Mouse (Mus musculus) left cerebral cortex, adult 9 months (tissue): Measurements from ENCODE around the gene Itpr2.

Experiments
- DNase-seq, 2 experiments: peaks; one replicate each; pipeline ENCODE4 v3.0.0; 2022; ENCODE audit warnings: low spot score in 2 of 2

Gene Itpr2

GRCm38 (mm10) chr6:146501866-146502804 is at the start of gene Itpr2:
TSS of gene Itpr2 (minus strand) at chr6:146502223.
- peak in 1 of 2 experiments; percentile 64 for DNase-seq

DNA sequence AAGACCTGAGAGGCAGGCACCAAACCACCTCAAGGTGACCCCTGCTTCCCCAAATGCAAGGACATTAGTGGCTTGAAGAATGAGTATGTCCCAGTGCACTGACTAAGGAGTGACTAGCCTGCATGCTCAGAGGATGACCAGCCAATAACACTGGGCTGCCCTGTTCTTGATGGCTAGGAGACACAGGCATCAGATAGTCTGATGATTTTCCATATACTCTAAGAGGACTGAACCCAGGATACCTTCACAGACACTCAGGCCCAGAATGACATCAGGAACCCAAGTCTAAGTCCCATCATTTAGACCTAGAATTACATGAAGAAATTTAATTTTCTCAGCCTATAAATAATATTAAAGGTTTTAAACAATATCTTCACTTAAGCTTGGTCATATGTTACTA is 49.3 kb upstream of the Itpr2 start:
- no peak for DNase-seq

DNA sequence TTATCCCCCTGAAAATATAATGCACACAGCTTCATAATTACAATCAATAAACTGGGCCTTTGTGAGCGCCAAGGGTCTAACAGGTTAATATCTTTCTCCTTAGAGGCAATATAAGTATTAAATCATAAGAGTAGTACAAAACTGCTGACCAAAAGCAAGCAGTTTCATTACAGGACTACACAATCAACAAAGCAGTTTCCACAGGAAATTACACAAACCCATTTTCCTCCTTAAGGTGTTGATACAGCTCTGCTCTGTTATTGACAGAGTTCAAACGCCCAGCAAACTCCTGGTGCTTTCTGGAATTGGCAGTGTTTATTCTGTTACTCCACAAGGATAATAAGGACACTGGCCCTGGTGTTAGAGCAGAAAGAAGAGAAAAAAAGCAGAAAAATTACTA is 48.4 kb upstream of the Itpr2 start:
- no peak for DNase-seq

GRCm38 (mm10) chr6:146545289-146545865 is 43.4 kb upstream of the Itpr2 start:
- DNase-seq = no peak

DNA sequence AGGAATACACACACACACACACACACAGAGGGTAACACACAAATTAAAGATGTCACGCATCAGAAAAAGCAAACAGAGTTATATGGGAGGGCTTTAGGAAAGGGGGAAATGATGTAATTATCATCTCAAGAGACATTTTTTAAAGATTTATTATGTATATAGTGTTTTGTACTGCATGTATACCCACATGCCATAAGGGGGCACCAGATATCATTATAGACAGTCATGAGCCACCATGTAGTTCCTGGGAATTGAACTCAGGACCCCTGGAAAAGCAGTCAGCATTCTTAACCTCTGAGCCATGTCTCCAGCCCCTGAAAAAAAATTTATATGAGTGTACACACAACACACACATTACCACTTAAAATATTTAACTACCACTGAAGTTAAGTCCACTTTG is 42.6 kb upstream of the Itpr2 start:
- DNase-seq = no peak

DNA sequence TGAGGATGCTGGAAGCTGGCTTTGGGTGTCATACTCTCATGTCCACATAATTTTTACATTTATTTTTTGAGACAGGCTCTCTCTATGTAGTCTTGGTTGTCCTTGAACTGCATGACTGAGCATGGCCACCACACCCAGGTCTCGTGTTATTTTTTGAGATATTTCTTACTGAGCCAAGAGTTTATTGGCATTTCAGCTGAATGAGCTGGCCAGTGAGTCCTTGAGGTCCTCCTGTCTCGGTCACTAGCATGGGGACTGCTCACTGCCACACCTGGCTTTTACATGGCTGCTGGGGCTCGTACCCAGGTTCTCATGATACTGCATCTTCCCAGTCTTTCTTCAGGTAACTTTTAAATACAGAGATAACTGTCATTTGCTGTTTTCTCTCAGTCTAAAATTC is 38.4 kb upstream of the Itpr2 start:
- no peak for DNase-seq

- DNase-seq = no peak
These were observed 36.6 kb upstream of the Itpr2 start for GRCm38 (mm10) chr6:146538661-146539060.

GRCm38 (mm10) chr6:146538071-146538470 is 36.0 kb upstream of the Itpr2 start:
- DNase-seq = no peak

GRCm38 (mm10) chr6:146537111-146537510 is 35.1 kb upstream of the Itpr2 start:
- DNase-seq = no peak

GRCm38 (mm10) chr6:146535501-146535900 is 33.5 kb upstream of the Itpr2 start:
- no peak for DNase-seq

DNA sequence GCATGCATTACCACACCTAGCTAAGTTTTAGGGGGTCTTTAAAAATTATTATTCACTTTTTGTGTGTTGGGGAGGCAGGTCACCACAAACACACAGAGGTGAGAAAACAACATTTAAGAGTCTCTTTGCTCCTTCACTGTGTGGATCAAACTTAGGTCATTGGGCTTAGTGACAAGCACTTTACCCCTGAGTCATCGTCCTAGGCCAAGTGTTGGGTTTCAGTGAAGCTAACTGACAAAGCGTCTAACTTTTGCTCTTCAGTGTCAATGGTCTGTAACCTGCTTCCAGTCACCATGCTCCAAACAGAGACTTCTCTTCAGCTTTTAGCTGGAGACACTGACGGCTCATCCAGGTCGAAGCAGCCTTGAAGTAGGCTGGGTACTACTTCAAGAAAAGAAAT is 31.1 kb upstream of the Itpr2 start:
- DNase-seq = no peak

DNA sequence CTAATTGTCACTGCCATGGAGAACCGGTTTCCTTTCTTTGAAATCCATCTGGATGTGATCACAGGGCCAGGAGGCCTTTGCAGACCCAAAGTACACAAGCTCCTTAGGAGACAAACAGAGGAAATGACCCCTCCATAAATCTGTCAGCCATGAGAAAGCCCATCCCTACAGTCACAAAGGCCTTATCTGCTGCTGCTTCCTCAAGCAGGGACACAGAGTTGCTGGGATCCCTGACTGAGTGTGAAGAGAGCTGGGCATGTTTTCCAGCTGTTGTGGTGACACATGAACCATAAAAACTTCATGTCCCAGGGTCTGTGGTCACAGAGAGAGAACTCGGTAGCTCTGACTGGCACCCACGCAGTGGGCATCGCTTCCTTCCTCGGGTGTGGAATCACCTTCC is 28.7 kb upstream of the Itpr2 start:
- no peak for DNase-seq

DNA sequence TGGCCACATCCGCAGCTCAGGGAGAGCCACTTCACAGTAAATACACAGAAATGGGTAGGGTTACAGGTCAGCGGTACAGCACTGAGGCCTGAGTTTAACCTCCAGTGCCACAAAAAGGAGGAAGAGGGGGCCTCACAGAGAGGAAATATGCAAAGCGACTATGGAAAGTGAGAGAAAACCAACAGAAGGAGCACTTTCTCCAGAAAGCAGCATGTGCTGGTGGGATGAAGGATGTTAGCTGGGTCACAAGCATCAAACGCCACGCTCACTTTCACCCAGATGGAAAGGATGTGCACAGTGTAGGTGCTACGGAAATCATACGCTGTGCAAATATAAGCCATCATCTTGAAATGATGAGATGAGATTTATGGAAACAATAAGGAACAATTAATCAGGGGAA is 28.3 kb upstream of the Itpr2 start:
- no peak for DNase-seq

GRCm38 (mm10) chr6:146527537-146527936 is 25.5 kb upstream of the Itpr2 start:
- no peak for DNase-seq

GRCm38 (mm10) chr6:146525500-146525899 is 23.5 kb upstream of the Itpr2 start:
- no peak for DNase-seq

DNA sequence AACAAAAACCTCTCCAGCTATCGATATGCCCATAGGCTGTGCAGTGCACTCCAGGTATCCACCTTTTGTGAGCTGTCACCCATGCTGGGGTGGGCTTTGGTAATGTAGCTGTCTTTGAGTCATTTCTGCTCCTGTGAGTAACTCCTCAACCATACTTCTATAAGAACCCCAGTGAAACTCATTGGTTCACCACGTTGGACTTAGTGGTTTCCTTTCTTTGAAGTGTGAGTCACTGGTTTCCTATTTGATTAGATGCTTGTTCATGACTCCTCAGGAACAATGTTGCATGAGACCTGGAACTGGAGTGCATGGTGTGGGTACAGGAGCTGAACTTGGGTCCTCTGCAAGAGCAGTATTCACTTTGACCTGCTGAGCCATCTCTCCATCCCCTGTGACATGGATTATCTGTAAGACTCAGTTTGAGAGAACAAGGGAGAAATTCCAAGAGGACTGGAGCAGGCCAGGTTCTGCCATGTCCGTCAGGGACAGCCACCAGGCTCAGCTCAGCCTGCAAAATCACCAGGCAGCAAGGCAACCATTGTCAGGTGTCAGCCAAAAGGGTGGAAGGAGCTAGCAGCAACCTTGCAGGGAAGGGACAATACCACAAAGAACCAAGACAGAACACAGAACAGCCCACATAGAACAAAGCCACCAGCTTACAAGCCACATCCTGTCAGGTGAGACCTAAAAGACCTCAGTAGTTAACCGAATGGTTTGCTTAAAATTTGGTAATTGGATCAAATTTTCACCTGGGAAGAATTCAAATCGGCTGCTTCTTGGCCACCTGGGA is 19.6 kb upstream of the Itpr2 start:
- DNase-seq = no peak

- DNase-seq = no peak
These were observed 17.0 kb upstream of the Itpr2 start for GRCm38 (mm10) chr6:146519019-146519418.

DNA sequence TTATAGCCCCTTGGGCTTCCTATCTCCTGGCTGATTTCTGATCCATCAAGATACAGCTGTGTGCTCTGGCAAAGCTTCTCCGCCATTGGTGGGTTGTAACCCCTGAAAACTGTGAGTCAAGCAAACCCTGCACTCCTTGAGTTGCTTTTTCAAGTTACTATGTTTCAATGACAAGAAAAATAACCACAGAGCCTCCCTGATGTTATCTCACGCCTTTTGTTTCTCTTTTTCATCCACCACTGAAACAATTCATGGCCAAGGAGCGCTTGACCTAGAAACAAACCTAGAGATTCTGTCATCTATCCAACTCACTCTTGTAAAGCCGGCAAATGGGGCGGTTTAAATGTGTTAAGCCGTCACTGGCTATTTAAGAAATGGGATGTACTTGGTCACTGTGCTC is 13.9 kb upstream of the Itpr2 start:
- no peak for DNase-seq

DNA sequence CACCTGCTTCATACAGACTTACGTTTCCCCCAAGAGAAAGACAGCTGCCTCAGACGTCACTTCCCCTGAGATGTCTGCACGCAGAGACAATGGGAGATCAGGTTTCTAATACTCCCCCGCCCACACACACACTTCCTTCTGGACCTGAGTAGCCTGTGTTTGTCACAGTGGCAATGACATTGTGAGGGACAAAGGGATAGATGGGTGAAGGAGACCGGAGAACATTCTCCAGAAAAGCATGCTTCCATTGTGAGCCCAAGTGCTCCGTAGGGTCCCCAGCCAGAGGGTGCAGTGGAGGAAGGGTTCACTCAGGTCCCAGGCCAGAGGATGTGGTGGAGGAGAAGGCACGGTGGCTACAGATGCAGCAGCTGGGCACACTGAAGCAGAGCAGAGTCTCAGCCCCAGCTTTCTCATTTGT is 12.5 kb upstream of the Itpr2 start:
- DNase-seq = no peak

- no peak for DNase-seq
These were observed 11.9 kb upstream of the Itpr2 start for GRCm38 (mm10) chr6:146513899-146514298.

GRCm38 (mm10) chr6:146513384-146513783 is 11.4 kb upstream of the Itpr2 start:
- DNase-seq = no peak

DNA sequence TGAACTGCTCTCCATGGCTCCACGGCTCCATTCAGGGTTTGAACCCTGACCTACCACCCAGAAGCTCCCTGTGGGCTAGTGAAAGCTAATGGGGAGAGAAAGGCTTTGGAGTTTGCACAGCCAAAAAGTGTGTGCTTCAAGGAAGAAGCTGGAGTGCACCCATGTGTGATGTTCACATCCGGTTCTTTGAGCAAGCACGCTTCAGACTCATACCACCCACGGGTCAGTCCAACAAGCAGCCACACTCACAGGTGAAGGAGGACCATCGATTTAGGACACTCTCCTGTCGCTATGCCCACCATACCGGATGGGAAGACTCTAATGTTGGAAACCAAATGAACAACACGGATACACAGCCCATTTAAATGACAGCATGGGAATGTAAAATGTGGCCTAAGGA is 9.5 kb upstream of the Itpr2 start:
- DNase-seq = no peak

- DNase-seq = no peak
These were observed 7.9 kb upstream of the Itpr2 start for GRCm38 (mm10) chr6:146509891-146510290.
